Mouse (Mus musculus): ENCODE data around the gene Ggta1.

Ggta1 gene

DNA sequence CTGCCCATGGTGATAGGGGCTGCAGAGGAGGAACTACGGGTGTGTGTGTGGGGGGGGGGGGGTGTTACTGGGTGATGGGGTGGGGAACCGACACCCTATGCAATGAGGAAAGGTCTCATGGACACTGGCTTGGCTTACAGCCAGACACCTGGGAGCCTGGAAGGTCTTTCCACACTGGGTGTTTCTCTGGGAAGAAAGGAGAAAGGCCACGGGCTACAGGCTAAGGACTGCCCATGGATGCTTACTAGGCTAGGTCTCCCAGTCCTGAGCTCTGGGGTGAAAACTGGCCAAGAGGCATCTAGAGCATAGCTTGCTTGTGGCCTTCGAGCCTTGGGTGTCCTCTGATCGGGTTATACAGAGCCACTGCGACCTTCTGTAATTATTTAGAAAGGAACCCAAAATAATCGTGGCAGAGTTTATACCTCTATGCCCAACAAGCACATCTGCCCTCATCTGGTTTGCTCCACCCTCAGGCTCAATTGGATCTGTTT lies at the start of gene Ggta1:
Gene Ggta1 (minus strand): TSS at position 441 of the 491 bp plus-strand sequence.
- no peaks in the 10 kb centered on the region for H3K27me3 ChIP-seq (ENCODE audit: control insufficient read depth, insufficient read depth, low read length, poor library complexity, severe bottlenecking)
- peak; percentile 38 for DNase-seq (ENCODE audit: low read depth, low spot score)
- no peaks in the 10 kb centered on the region for H3K36me3 ChIP-seq (ENCODE audit: control insufficient read depth, insufficient read depth, low read length, poor library complexity, severe bottlenecking)

DNA sequence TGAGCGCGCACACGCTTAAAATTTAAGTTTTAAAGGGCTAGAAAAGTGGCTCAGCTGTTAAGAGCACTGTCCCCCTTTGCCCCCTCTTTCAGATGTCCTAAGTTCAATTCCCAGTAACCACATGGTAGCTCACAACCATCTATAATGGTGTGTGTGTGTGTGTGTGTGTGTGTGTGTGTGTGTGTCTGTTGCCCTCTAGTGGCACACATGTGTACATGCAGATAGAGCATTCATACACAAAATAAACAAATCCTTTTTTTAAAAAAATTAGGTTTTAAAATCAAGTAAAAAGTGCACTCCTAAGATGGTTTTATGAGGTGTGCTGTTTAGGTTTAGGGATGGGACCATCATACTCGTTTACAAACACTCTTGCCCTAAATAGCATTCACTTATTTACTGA lies 49.2 kb upstream of the Ggta1 start:
- no peaks in the 10 kb centered on the region for H3K27me3 ChIP-seq (ENCODE audit: control insufficient read depth, insufficient read depth, low read length, poor library complexity, severe bottlenecking)
- no peaks in the 10 kb centered on the region for H3K36me3 ChIP-seq (ENCODE audit: control insufficient read depth, insufficient read depth, low read length, poor library complexity, severe bottlenecking)
- DNase-seq (ENCODE audit: low read depth, low spot score) = no peak

DNA sequence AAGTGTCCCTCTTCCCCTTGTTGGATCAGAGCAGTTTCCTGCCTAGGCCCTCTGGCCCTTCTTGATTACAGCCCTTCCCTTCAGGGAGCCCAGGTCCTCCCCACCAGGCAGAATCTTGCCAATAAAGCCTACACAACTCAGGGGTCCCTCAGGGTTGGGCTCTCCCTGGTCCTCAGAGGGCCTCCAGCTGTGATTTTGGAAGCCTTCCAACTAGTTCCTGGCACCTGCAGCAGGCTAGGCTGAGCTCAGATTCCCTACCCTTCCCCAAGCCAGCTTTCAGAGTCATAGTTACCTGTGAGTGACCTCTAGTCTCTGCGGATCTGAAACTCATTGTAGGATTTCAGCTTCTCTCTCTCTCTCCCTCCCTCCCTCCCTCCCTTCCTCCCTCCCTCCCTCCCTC lies 47.9 kb upstream of the Ggta1 start:
- no peak for DNase-seq (ENCODE audit: low read depth, low spot score)
- H3K36me3 ChIP-seq (ENCODE audit: control insufficient read depth, insufficient read depth, low read length, poor library complexity, severe bottlenecking) = no peaks in the 10 kb centered on the region
- H3K27me3 ChIP-seq (ENCODE audit: control insufficient read depth, insufficient read depth, low read length, poor library complexity, severe bottlenecking) = no peaks in the 10 kb centered on the region

DNA sequence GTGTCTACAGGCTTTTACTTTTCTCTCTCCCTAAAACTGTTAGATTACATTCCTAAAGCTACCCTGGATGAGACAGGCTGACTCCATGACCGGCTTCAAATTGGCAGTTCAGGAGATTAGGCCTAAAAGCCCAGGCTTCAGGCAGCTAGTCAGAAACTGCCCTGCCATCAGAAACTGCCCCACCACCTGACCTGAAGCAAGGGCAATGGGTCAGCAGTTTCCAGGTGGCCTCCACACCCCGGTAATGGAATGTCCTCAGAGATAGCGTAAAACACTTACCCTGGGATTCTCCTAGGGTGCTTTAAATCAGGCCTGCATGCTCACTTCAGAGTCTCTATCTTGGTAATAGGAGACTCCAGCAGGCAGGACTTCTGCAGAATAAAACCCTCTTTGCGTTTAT lies 46.9 kb upstream of the Ggta1 start:
- no peaks in the 10 kb centered on the region for H3K36me3 ChIP-seq (ENCODE audit: control insufficient read depth, insufficient read depth, low read length, poor library complexity, severe bottlenecking)
- no peak for DNase-seq (ENCODE audit: low read depth, low spot score)

DNA sequence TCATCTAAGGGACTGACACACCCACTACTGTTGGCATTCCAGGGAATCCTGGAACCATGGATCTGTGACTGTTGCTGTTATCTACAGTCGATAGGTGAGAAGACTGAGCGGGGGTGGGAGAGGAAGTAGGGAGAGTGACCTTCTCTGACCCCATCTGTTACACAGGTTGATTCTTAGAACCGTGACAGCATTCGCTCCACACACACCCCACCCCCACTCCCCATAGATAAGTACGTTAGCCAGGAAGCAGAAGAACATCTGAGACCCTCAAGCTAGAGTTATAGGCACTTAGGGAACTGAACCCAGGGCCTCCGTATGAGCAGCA lies 46.3 kb upstream of the Ggta1 start:
- DNase-seq (ENCODE audit: low read depth, low spot score) = peak; percentile 56
- Histone ChIP-seq H3K27me3 (ENCODE audit: control insufficient read depth, insufficient read depth, low read length, poor library complexity, severe bottlenecking) (no peaks in the 10 kb centered on the region), H3K36me3 (ENCODE audit: control insufficient read depth, insufficient read depth, low read length, poor library complexity, severe bottlenecking) (no peaks in the 10 kb centered on the region)

More for the DNA sequence above, 46.9 kb upstream of the Ggta1 start:
- H3K27me3 ChIP-seq (ENCODE audit: control insufficient read depth, insufficient read depth, low read length, poor library complexity, severe bottlenecking) = no peaks in the 10 kb centered on the region

DNA sequence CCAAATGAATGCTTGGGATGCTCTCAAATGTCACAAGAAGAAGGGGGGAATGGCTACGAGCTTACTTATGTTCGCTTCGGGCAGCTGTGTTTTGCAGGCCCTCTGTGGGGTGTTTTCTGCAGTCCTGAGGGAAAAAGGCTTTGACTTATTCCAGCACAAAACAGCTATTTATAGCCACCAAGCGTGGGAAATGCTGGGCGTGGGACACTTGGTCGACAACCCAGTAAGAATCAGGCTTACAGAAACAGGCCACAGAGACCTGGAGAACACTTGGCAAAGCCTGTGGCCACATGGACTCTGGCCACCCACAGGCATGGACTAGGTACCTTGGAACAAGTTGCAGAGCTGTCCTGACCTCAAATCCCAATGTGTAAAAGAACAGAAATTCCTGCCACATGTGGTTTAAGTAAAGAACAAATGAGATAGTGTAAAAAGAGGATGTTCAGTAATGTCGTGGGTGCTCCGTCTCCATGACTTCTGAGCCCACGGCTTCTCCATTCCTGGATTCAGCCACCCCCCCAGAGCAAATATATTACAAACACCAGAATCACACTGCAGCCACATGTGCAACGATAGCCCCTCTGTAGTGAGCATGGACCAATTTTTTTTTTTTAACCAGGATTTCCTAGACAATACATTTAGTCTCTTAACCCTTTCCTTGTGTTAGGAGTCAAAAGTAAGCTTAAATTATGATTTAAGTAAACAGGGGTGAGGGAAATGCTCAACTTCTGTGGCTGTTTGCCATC lies 45.7 kb upstream of the Ggta1 start:
- DNase-seq (ENCODE audit: low read depth, low spot score) = no peak
- no peaks in the 10 kb centered on the region for H3K27me3 ChIP-seq (ENCODE audit: control insufficient read depth, insufficient read depth, low read length, poor library complexity, severe bottlenecking)
- no peaks in the 10 kb centered on the region for H3K36me3 ChIP-seq (ENCODE audit: control insufficient read depth, insufficient read depth, low read length, poor library complexity, severe bottlenecking)

DNA sequence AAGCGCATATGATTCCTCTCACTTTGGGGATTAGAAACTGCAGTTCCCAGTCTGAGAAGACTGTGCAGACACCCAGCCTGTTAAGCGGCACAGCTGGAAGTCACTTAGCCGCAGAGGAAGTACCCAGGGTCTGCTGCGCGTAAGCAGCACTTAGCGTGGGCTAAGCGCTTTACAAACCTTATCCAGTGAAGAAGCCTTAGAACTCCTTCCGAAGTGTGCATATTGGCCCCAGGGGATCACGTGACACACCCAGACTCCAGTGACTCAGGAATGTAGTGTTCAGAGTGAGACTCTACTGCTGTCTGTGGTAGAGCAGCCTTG lies 44.1 kb upstream of the Ggta1 start:
- peak; percentile 78 for DNase-seq (ENCODE audit: low read depth, low spot score)
- Histone ChIP-seq H3K36me3 (ENCODE audit: control insufficient read depth, insufficient read depth, low read length, poor library complexity, severe bottlenecking) (no peaks in the 10 kb centered on the region), H3K27me3 (ENCODE audit: control insufficient read depth, insufficient read depth, low read length, poor library complexity, severe bottlenecking) (no peaks in the 10 kb centered on the region)

DNA sequence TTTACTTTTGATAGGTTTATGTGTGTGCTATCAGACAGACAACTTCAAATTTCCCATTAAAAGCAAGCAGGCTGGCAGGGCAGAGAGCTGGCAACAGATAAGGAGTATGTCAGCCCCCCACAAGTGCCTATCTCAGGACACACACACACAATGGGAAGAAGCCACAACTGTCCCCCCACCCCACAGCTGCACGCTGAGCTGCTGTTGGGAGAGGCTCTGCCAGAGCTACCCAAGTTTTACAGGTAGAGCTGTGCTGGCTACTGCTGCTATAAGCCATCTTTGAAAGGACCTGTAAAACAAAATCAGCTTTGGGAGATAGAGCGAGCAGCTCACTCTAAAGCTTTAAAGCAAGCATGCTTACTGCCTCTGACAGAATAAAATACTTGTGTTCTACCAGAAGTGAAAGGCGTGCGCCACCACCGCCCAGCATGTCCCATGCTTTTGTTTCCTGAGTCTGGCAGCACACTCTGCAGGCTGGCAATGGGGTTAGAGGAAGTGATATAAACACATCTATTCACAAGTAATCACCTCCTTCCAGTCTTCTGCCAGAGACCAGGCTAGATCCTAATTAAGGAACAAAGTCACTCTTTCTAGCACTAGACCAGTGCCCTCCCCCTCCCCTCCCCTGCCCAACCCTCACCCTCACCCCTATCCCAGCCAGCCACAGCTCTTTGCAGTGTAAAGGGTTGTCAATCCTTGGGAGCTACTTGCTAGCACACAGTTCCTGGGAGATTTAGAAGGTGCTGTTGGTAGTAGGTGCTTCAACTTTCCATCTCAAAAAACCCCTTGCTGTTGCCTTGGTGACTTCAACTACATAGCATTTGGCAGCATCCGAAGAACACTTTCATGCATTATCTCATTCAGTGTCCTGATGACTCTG lies 43.5 kb upstream of the Ggta1 start:
- Histone ChIP-seq H3K36me3 (ENCODE audit: control insufficient read depth, insufficient read depth, low read length, poor library complexity, severe bottlenecking) (no peaks in the 10 kb centered on the region), H3K27me3 (ENCODE audit: control insufficient read depth, insufficient read depth, low read length, poor library complexity, severe bottlenecking) (no peaks in the 10 kb centered on the region)
- peak; percentile 66 for DNase-seq (ENCODE audit: low read depth, low spot score)

DNA sequence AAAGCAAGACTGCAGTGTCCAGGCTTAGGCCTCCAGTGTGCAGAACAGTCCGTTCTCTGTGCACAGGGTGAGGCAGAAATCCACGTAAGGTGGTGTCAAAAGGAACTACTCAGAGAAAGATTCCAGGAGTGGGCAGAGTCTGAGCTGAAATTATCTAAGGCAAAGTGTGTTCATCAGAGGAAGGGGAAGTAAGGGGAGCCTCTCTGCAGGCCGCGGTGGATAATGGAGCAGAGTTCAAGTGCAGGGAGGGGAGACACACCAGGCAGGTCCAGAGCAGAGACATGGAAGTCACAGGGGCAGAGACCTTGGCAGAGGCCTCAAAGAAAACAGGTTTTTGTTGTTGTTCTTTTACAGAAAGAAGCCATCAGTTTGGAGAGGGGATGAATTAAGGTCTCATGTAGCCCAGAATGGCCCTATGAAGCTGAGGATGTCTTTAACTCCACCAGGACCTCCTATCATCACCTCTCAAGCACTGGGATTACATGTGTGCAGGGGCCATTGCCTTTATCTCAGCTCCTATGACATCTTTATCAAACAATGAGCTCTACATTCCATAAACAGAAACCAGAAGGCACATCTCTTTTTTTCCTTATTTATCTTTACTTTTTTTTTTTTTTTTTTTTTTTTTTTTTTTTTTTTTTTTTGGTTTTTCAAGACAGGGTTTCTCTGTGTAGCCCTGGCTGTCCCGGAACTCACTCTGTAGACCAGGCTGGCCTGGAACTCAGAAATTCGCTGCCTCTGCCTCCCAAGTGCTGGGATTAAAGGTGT lies 42.7 kb upstream of the Ggta1 start:
- H3K27me3 ChIP-seq (ENCODE audit: control insufficient read depth, insufficient read depth, low read length, poor library complexity, severe bottlenecking) = no peaks in the 10 kb centered on the region
- DNase-seq (ENCODE audit: low read depth, low spot score) = no peak

DNA sequence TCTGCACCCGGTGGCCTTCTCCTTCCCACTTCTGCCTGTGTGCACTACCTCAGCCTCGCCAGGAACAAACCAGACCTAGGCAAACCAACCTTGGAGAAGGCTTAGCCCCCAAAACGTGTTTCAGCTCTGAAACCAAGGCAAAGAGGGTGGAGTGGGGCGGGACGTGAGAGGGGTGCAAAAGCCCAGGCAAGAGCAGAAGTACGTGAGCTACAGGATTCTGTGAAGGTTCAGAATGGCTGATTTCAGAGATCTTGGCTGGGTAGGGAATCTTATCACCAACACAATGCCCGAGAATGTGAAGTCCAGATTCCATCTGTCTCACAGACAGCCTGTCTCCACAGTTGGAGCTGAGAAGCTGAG lies 41.4 kb upstream of the Ggta1 start:
- no peaks in the 10 kb centered on the region for H3K36me3 ChIP-seq (ENCODE audit: control insufficient read depth, insufficient read depth, low read length, poor library complexity, severe bottlenecking)
- no peak for DNase-seq (ENCODE audit: low read depth, low spot score)
- no peaks in the 10 kb centered on the region for H3K27me3 ChIP-seq (ENCODE audit: control insufficient read depth, insufficient read depth, low read length, poor library complexity, severe bottlenecking)

More for the DNA sequence above, 42.7 kb upstream of the Ggta1 start:
- H3K36me3 ChIP-seq (ENCODE audit: control insufficient read depth, insufficient read depth, low read length, poor library complexity, severe bottlenecking) = no peaks in the 10 kb centered on the region

DNA sequence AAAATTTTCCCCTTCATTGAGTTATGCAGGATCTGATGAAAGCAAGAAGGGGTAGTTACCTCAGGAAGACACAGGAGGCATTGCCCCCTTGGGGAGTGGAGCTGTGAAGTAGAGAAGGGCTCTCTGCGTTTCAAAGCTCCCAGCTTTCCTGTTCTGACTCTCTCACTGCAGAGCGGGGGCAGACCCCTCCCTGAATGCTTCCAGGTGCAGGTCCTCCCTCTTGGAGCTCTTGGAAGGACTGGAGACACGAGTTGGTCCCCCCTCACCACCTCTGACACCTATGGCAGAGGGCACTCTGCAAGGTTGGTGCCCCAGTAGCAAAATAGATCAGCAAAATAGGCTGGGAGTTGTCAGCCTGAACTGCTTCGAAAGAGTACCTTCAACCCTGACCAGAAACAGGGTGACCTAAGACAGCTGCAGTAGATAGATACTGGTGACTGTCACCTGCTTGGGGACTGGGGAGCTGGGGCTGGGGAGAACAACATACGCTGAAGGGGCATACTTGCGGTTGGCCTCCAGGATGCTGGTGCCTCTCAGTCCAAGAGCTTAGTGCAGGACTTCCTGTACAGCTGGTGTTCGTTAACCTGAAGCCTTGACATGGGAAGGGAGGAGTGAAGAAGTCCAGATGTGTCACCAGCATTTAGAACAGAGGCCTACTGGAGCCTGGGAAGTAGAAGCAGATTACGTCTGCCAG lies 40.8 kb upstream of the Ggta1 start:
- Histone ChIP-seq H3K36me3 (ENCODE audit: control insufficient read depth, insufficient read depth, low read length, poor library complexity, severe bottlenecking) (no peaks in the 10 kb centered on the region), H3K27me3 (ENCODE audit: control insufficient read depth, insufficient read depth, low read length, poor library complexity, severe bottlenecking) (no peaks in the 10 kb centered on the region)
- DNase-seq (ENCODE audit: low read depth, low spot score) = peak; percentile 59

DNA sequence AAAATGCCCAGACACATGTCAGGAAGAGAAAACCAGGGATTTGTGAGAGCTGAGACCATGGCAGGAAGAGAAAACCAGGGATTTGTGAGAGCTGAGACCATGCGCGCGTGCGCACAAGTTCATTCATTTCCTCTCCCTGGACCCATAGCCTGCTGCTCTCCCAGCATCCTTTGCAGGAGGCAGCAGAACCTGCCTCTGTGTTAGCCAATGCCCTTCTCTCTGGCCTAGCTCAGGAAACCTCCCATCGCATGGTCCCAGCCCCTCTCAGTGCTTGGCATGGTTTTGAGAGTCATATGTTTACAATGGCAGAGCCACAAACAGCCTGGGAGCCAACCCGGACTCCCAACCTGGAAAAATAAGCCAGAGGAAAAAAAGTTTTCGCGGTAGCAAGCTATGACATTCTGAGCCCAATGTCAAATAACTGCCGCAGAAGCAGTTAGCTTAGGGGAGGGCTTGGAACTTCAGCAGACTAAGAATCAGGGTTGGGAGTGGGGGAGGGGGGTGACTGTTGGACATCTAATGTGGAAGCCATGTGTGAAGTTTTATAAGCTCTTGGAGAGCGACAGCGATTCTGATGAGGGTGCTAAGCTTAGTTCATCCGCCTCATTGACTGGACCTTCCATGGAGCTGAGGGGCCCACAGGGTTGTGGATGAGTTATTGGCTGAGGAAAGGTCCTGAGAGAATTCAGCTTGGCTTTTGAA lies 40.1 kb upstream of the Ggta1 start:
- H3K36me3 ChIP-seq (ENCODE audit: control insufficient read depth, insufficient read depth, low read length, poor library complexity, severe bottlenecking) = no peaks in the 10 kb centered on the region
- H3K27me3 ChIP-seq (ENCODE audit: control insufficient read depth, insufficient read depth, low read length, poor library complexity, severe bottlenecking) = no peaks in the 10 kb centered on the region
- DNase-seq (ENCODE audit: low read depth, low spot score) = no peak

DNA sequence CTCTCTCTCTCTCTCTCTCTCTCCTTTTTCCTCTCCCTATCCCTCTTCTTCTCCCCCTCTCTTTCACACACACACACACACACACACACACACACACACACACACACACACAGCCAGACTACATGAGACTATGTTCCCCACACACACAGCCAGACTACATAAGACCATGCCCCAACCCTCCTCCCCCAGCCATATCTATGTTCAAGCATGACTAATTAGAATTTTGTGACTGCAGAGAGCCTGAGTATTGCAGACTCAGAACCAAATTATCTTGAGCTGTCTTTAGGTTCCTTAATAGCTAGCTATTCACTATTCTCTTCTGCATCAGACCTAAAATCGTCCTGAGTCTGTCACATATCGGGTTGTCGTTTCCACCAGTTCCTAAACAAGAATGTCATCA lies 39.5 kb upstream of the Ggta1 start:
- DNase-seq (ENCODE audit: low read depth, low spot score) = no peak
- Histone ChIP-seq H3K36me3 (ENCODE audit: control insufficient read depth, insufficient read depth, low read length, poor library complexity, severe bottlenecking) (no peaks in the 10 kb centered on the region), H3K27me3 (ENCODE audit: control insufficient read depth, insufficient read depth, low read length, poor library complexity, severe bottlenecking) (no peaks in the 10 kb centered on the region)

DNA sequence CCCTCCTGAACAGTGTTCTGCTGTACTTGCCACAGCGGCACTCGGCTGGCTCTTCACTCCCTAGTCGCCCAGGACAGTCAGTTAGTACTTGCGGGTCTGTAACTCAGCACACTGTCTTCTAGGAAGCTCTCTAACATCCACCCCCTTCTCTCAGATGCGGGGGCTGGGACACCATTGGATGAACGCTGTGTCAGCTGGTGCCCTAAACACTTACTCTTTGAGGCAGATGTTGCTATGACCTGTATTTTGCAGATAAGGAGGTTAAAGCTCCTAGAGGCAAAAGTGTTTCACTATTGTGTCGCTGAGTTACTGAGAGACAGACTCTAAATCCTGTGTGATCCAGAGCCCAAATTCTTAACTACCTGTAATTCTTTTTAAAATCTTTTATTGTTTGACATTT lies 36.4 kb upstream of the Ggta1 start:
- no peak for DNase-seq (ENCODE audit: low read depth, low spot score)
- no peaks in the 10 kb centered on the region for H3K36me3 ChIP-seq (ENCODE audit: control insufficient read depth, insufficient read depth, low read length, poor library complexity, severe bottlenecking)
- H3K27me3 ChIP-seq (ENCODE audit: control insufficient read depth, insufficient read depth, low read length, poor library complexity, severe bottlenecking) = no peaks in the 10 kb centered on the region
